Mouse (Mus musculus): Measurements from ENCODE around the gene Eri2.
"Not testable (repeated sequence)": the region's sequence is repeated elsewhere in the genome, so short reads cannot be mapped to it uniquely, and the experiment has no call there.

DNA sequence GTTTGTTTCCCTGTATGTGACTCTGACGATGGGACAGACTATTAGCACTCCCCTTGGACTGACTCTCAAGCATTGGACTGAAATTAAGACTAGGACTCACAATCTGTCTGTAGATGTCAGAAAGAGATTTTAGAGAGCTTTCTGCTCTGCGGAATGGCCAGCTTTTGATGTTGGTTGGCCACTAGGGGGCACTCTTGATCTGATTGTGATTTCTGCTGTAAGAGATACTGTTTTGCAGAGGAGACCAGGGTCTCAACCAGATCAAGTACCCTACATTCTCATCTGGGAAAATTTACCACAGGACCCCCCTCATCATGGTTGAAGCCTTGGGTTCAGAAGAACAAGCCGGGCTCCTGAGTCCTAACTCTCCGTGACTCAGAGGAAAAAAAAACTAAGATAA lies 62.6 kb downstream of the Eri2 start:
- TF ChIP-seq POLR2A (IDR thresholded peaks at IDR 0.05; ENCODE audit: control insufficient read depth, low read depth, low read length); CTCF (IDR thresholded peaks at IDR 0.05; ENCODE audit: control insufficient read depth, insufficient read depth, insufficient replicate concordance, low read depth, low read length): not testable (repeated sequence)

Data from testis, adult 2 months (tissue).